Comparison of ENCODE assay signal across 8 mouse cellular contexts in genomic region chr1:93755618-93756017, GRCm38 (mm10). TPM values are rescaled to one million over a fixed set of nuclear protein-coding genes. Genes with fewer than 3 reads are reported as not detected.
DNase-seq lines count a peak whose midpoint lies in the region; ATAC-seq and TF ChIP-seq lines count a peak whose summit lies in the region.
"Had no signal": no experiment of that assay in that cellular context is flagged by ENCODE, and none has a peak within 500 bp of the region (broad histone marks: within the 10 kb centered on the region; RNA-seq: fewer than 3 reads in every experiment).

No protein-coding gene starts in this region.

- H3K9me3 ChIP-seq in neural tube, embryonic 11.5 days (ENCODE audit: control insufficient read depth, low read length), result no peaks in the 10 kb centered on the region
- no peaks in the 10 kb centered on the region for H3K9me3 ChIP-seq in forebrain, embryonic 13.5 days (replicated peaks)
- no peaks in the 10 kb centered on the region for H3K9me3 ChIP-seq in stomach, postnatal 0 days (ENCODE audit: control insufficient read depth, low read length)

- no peak for TF ChIP-seq POLR2A in liver, adult 2 months (IDR thresholded peaks at IDR 0.05; ENCODE audit: extremely low read depth, insufficient read depth, low read length)

- peak overlapping the region; percentile 87 for H3K4me2 ChIP-seq in neural tube, embryonic 11.5 days (ENCODE audit: low read depth)
- peak overlapping the region; percentile 72 for H3K4me2 ChIP-seq in forebrain, embryonic 13.5 days
- peak overlapping the region; percentile 69 for H3K4me2 ChIP-seq in stomach, postnatal 0 days (replicated peaks; ENCODE audit: low read depth)

- H3K36me3 ChIP-seq in neural tube, embryonic 11.5 days (ENCODE audit: control insufficient read depth, insufficient read depth, low read length), result no peaks in the 10 kb centered on the region
- peaks cover 2% of the 10 kb centered on the region for H3K36me3 ChIP-seq in forebrain, embryonic 13.5 days (ENCODE audit: poor library complexity, severe bottlenecking)
- H3K36me3 ChIP-seq in liver, adult 2 months (ENCODE audit: control insufficient read depth, insufficient read depth, low read length), result no peaks in the 10 kb centered on the region
- no peaks in the 10 kb centered on the region for H3K36me3 ChIP-seq in stomach, postnatal 0 days (ENCODE audit: control insufficient read depth, insufficient read depth, low read length)

- peaks cover 34% of the 10 kb centered on the region for H3K79me2 ChIP-seq in liver, adult 2 months (ENCODE audit: control insufficient read depth, insufficient read depth, low read length)

- no peak for DNase-seq in neural tube, embryonic 11.5 days (ENCODE audit: low spot score)
- DNase-seq in neural tube, embryonic 10.5 days (ENCODE audit: extremely low spot score, low spot score), result no peak
- no peak for DNase-seq in liver, adult 2 months (ENCODE audit: extremely low read depth, low read depth, low spot score)
- no peak for DNase-seq in stomach, postnatal 0 days (ENCODE audit: low spot score)
- no peak for DNase-seq in left cerebral cortex, postnatal 36 days (ENCODE audit: low spot score in 2 of 2)
- no peak for DNase-seq in left cerebral cortex, adult 18-20 months (ENCODE audit: low spot score in 2 of 2)
- DNase-seq: left cerebral cortex, postnatal 4 days had no signal

- H3K4me3 ChIP-seq in neural tube, embryonic 11.5 days (ENCODE audit: low read depth, low read length), result peak overlapping the region; percentile 95
- H3K4me3 ChIP-seq in forebrain, embryonic 13.5 days, result peak overlapping the region; percentile 95
- peak overlapping the region; percentile 90; the same call in 1 of the 2 replicates for H3K4me3 ChIP-seq in liver, adult 2 months (ENCODE audit: insufficient read depth, low read depth, low read length)
- peak overlapping the region; percentile 94 for H3K4me3 ChIP-seq in stomach, postnatal 0 days (ENCODE audit: low read depth, low read length)

- H3K27me3 ChIP-seq in neural tube, embryonic 11.5 days (ENCODE audit: control insufficient read depth, insufficient read depth, low read length), result no peaks in the 10 kb centered on the region
- H3K27me3 ChIP-seq in forebrain, embryonic 13.5 days, result no peaks in the 10 kb centered on the region
- no peaks in the 10 kb centered on the region for H3K27me3 ChIP-seq in liver, adult 2 months (ENCODE audit: control insufficient read depth, insufficient read depth, low read length)
- H3K27me3 ChIP-seq in stomach, postnatal 0 days (ENCODE audit: control insufficient read depth, insufficient read depth, low read length), result no peaks in the 10 kb centered on the region

- no peak for TF ChIP-seq CTCF in liver, adult 2 months (IDR thresholded peaks at IDR 0.05; ENCODE audit: low read depth, low read length)
- no peak for TF ChIP-seq CTCF in stomach, postnatal 0 days (IDR thresholded peaks at IDR 0.05; ENCODE audit: low read depth)

- H3K9ac ChIP-seq in neural tube, embryonic 11.5 days (ENCODE audit: low read length), result peak overlapping the region; percentile 85; the same call in 1 of the 2 replicates
- peak overlapping the region; percentile 90 for H3K9ac ChIP-seq in forebrain, embryonic 13.5 days
- no peak overlapping the region for H3K9ac ChIP-seq in liver, adult 2 months (ENCODE audit: low read depth, low read length)
- H3K9ac ChIP-seq in stomach, postnatal 0 days (ENCODE audit: low read length), result peak overlapping the region; percentile 90; the same call in 1 of the 2 replicates

- peaks cover 6% of the 10 kb centered on the region; the same call in 1 of the 2 replicates for H3K4me1 ChIP-seq in neural tube, embryonic 11.5 days (ENCODE audit: control insufficient read depth, insufficient read depth, low read length)
- H3K4me1 ChIP-seq in forebrain, embryonic 13.5 days, result peaks cover 39% of the 10 kb centered on the region
- peaks cover 12% of the 10 kb centered on the region for H3K4me1 ChIP-seq in liver, adult 2 months (ENCODE audit: control insufficient read depth, insufficient read depth, low read length)
- 0 out of 2 replicates have a peak, but pooled peaks cover 2% of the 10 kb centered on the region for H3K4me1 ChIP-seq in stomach, postnatal 0 days (replicated peaks; ENCODE audit: control insufficient read depth, insufficient read depth)

- no peak overlapping the region for H3K27ac ChIP-seq in neural tube, embryonic 11.5 days (ENCODE audit: low read depth, low read length)
- H3K27ac ChIP-seq in forebrain, embryonic 13.5 days, result no peak overlapping the region
- H3K27ac ChIP-seq in liver, adult 2 months (replicated peaks; ENCODE audit: insufficient read depth, low read depth, low read length), result no peak overlapping the region
- no peak overlapping the region for H3K27ac ChIP-seq in stomach, postnatal 0 days (replicated peaks)

- TF ChIP-seq EP300 in stomach, postnatal 0 days (optimal IDR thresholded peaks at IDR 0.05), result no peak

- ATAC-seq in neural tube, embryonic 11.5 days (ENCODE audit: insufficient read depth, low FRiP score, low TSS enrichment), result no peak
- ATAC-seq in forebrain, embryonic 13.5 days, result no peak
- ATAC-seq in stomach, postnatal 0 days (ENCODE audit: low FRiP score, low TSS enrichment), result no peak

- 34% methylated on average over 6 of the region's 7 CpGs for whole genome bisulfite sequencing in neural tube, embryonic 11.5 days
- 32% methylated on average over 7 of the region's 7 CpGs for WGBS in forebrain, embryonic 13.5 days
- 33% methylated on average over 7 of the region's 7 CpGs for WGBS in liver, adult 2 months
- 18% methylated on average over 7 of the region's 7 CpGs for WGBS in stomach, postnatal 0 days

- intact Hi-C loops in left cerebral cortex, postnatal 36 days (cut with DNase I), result loop anchor here (2.0 kb wide), 1 partner anchor 45 kb away; the partner anchor contains the start of gene Dtymk

RNA-seq across cellular contexts. Expression of gene Thap4, which starts 1.0 kb away (rescaled TPM):
- polyA plus RNA-seq in neural tube, embryonic 11.5 days (2014; fragmentation: Nextera tagmentation; extraction: Ambion mirVana), result 38.0 and 42.3 TPM in 2 replicates
- 38.0 and 43.2 TPM in 2 replicates for polyA plus RNA-seq in forebrain, embryonic 13.5 days (2015; fragmentation: Nextera tagmentation; extraction: Ambion mirVana)
- total RNA-seq in liver, adult 2 months (2014; rRNA removed), result 10.0 and 13.6 TPM in 2 replicates
- polyA plus RNA-seq in liver, adult 2 months (2012; rRNA removed), result 17.5 TPM in 2 replicates
- polyA plus RNA-seq in stomach, postnatal 0 days (2015; fragmentation: Nextera tagmentation; extraction: Ambion mirVana), result 47.8 and 52.3 TPM in 2 replicates
- 10 to 100 TPM; 36.0 to 39.0 TPM for total RNA-seq in left cerebral cortex, postnatal 36 days (2021)
- total RNA-seq in left cerebral cortex, adult 18-20 months (2021), result 10 to 100 TPM; 43.5 to 44.2 TPM

RNA-seq across cellular contexts. Expression of gene Atg4b, which starts 4.3 kb away (rescaled TPM):
- 84.1 and 99.4 TPM in 2 replicates for polyA plus RNA-seq in neural tube, embryonic 11.5 days (2014; fragmentation: Nextera tagmentation; extraction: Ambion mirVana)
- polyA plus RNA-seq in forebrain, embryonic 13.5 days (2015; fragmentation: Nextera tagmentation; extraction: Ambion mirVana), result 91.5 and 96.9 TPM in 2 replicates
- total RNA-seq in liver, adult 2 months (2014; rRNA removed), result 18.7 and 20.0 TPM in 2 replicates
- 27.8 and 29.1 TPM in 2 replicates for polyA plus RNA-seq in liver, adult 2 months (2012; rRNA removed)
- 61.7 and 63.0 TPM in 2 replicates for polyA plus RNA-seq in stomach, postnatal 0 days (2015; fragmentation: Nextera tagmentation; extraction: Ambion mirVana)
- total RNA-seq in left cerebral cortex, postnatal 36 days (2021), result 10 to 100 TPM; 75.4 to 88.1 TPM
- 10 to 100 TPM; 79.0 to 85.3 TPM for total RNA-seq in left cerebral cortex, adult 18-20 months (2021)

RNA-seq across cellular contexts. Expression of gene Dtymk, which starts 46.1 kb away (rescaled TPM):
- 199 and 216 TPM in 2 replicates for polyA plus RNA-seq in neural tube, embryonic 11.5 days (2014; fragmentation: Nextera tagmentation; extraction: Ambion mirVana)
- 234 and 245 TPM in 2 replicates for polyA plus RNA-seq in forebrain, embryonic 13.5 days (2015; fragmentation: Nextera tagmentation; extraction: Ambion mirVana)
- 26.3 and 27.7 TPM in 2 replicates for total RNA-seq in liver, adult 2 months (2014; rRNA removed)
- 18.7 and 28.4 TPM in 2 replicates for polyA plus RNA-seq in liver, adult 2 months (2012; rRNA removed)
- polyA plus RNA-seq in stomach, postnatal 0 days (2015; fragmentation: Nextera tagmentation; extraction: Ambion mirVana), result 108 and 110 TPM in 2 replicates
- total RNA-seq in left cerebral cortex, postnatal 36 days (2021), result 10 to 100 TPM; 47.7 to 50.3 TPM
- 10 to 100 TPM; 51.1 to 51.7 TPM for total RNA-seq in left cerebral cortex, adult 18-20 months (2021)

RNA-seq across cellular contexts. Expression of gene Ing5, which starts 48.1 kb away (rescaled TPM):
- 16.1 and 17.1 TPM in 2 replicates for polyA plus RNA-seq in neural tube, embryonic 11.5 days (2014; fragmentation: Nextera tagmentation; extraction: Ambion mirVana)
- polyA plus RNA-seq in forebrain, embryonic 13.5 days (2015; fragmentation: Nextera tagmentation; extraction: Ambion mirVana), result 14.2 and 15.8 TPM in 2 replicates
- 4.4 and 5.5 TPM in 2 replicates for total RNA-seq in liver, adult 2 months (2014; rRNA removed)
- polyA plus RNA-seq in liver, adult 2 months (2012; rRNA removed), result 2.2 and 2.7 TPM in 2 replicates
- polyA plus RNA-seq in stomach, postnatal 0 days (2015; fragmentation: Nextera tagmentation; extraction: Ambion mirVana), result 9.3 and 10.4 TPM in 2 replicates
- 10 to 100 TPM; 11.0 to 12.2 TPM for total RNA-seq in left cerebral cortex, postnatal 36 days (2021)
- 10 to 100 TPM; 16.0 TPM for total RNA-seq in left cerebral cortex, adult 18-20 months (2021)
